Mouse (Mus musculus): ENCODE results near the gene Ddx24.

GRCm38 (mm10) chr12:103360812-103361211, 64.8 kb downstream of the Ddx24 start:
- TF ChIP-seq ZC3H11A (IDR thresholded peaks at IDR 0.05; ENCODE audit: borderline replicate concordance, low read depth, low read length) (no peak), CHD2 (IDR thresholded peaks at IDR 0.05; ENCODE audit: low read depth, low read length) (no peak), MAFK (IDR thresholded peaks at IDR 0.05; ENCODE audit: insufficient read depth, low read depth, low read length) (no peak)

All from ES-E14 (cell line).